Mouse (Mus musculus) heart, postnatal 4 days (tissue): ENCODE data around the gene Acsm4. TPM values are rescaled to one million over a fixed set of nuclear protein-coding genes. Genes with fewer than 3 reads are reported as not detected.

ENCODE experiments used
- total RNA-seq, 2 experiments: library from RNA; stranded (reverse); gene quantifications; 2 replicates each; pipeline ENCODE4 v1.2.3; 2021

Gene Acsm4
- total RNA-seq, 2 experiments from 2014 or later: not detected

Other genes with a start within 250 kb of the Acsm4 start
- gene Gp2, start 230.7 kb upstream of the Acsm4 start, total RNA-seq: not detected
- gene Umod, start 210.7 kb upstream of the Acsm4 start, total RNA-seq: not detected
- not detected for gene Acsm5, start 170.6 kb upstream of the Acsm4 start, total RNA-seq
- not detected for gene Pdilt, start 166.5 kb upstream of the Acsm4 start, total RNA-seq
- not detected for gene Acsm2, start 135.7 kb upstream of the Acsm4 start, total RNA-seq
- not detected for gene Acsm1, start 83.0 kb upstream of the Acsm4 start, total RNA-seq
- gene Thumpd1, start 30.8 kb downstream of the Acsm4 start, total RNA-seq: 10 to 100 TPM; 28.8 to 30.2 TPM
- under 1 TPM in 1 of 2 experiments, not detected in 1; 0.10 TPM for gene Acsm3, start 70.9 kb downstream of the Acsm4 start, total RNA-seq
- gene Rexo5, start 104.0 kb downstream of the Acsm4 start, total RNA-seq: 10 to 100 TPM in 1 of 2 experiments, 1 to 10 TPM in 1; 7.3 to 14.9 TPM
- 1 to 10 TPM; 9.4 to 9.9 TPM for gene Eri2, start 104.0 kb downstream of the Acsm4 start, total RNA-seq
- 1 to 10 TPM; 4.9 to 5.0 TPM for gene Lyrm1, start 205.8 kb downstream of the Acsm4 start, total RNA-seq
- 10 to 100 TPM; 13.9 to 15.9 TPM for gene Dcun1d3, start 206.3 kb downstream of the Acsm4 start, total RNA-seq